Mouse (Mus musculus) kidney, embryonic 16.5 days (tissue): ENCODE measurements around the gene Pknox2. TPM values are rescaled to one million over a fixed set of nuclear protein-coding genes. Genes with fewer than 3 reads are reported as not detected.

Source experiments
- ATAC-seq: fragments of 200-750 bp; cut with Nextera tagmentation; 2 replicates; pipeline ENCODE4 v1.8.0; 2017; ENCODE audit warnings: moderate TSS enrichment; ENCODE audit not compliant: low FRiP score, low TSS enrichment
- H3K27ac ChIP-seq: fragments of 300-500 bp; sonication (generic); 2 replicates; pipeline ENCODE4 v1.5.1; 2014; ENCODE audit warnings: low read length
- H3K27me3 ChIP-seq: fragments of 300-500 bp; sonication (generic); 2 replicates; pipeline ENCODE4 v1.6.1; 2014; ENCODE audit warnings: low read length, control low read depth, mixed read lengths; ENCODE audit not compliant: insufficient read depth
- H3K36me3 ChIP-seq: fragments of 300-500 bp; sonication (generic); 2 replicates; pipeline ENCODE4 v1.6.1; 2014; ENCODE audit warnings: low read length, control low read depth, mixed read lengths; ENCODE audit not compliant: insufficient read depth
- H3K4me1 ChIP-seq: fragments of 300-500 bp; sonication (generic); 2 replicates; pipeline ENCODE4 v1.6.1; 2014; ENCODE audit warnings: low read length, control low read depth, mixed read lengths; ENCODE audit not compliant: insufficient read depth
- H3K4me2 ChIP-seq: fragments of 300-500 bp; sonication (generic); replicated peaks from 2 replicates; pipeline ENCODE4 v1.6.1; 2014; ENCODE audit warnings: low read depth, low read length
- H3K4me3 ChIP-seq: fragments of 300-500 bp; sonication (generic); 2 replicates; pipeline ENCODE4 v1.5.1; 2014; ENCODE audit warnings: mild to moderate bottlenecking, low read length
- H3K9ac ChIP-seq: fragments of 300-500 bp; sonication (generic); replicated peaks from 2 replicates; pipeline ENCODE4 v1.6.1; 2014; ENCODE audit warnings: low read length
- H3K9me3 ChIP-seq: fragments of 300-500 bp; sonication (generic); 2 replicates; pipeline ENCODE4 v1.6.1; 2016; ENCODE audit warnings: low read length, control low read depth
- WGBS: fragments of 180-500 bp; shearing (Covaris S2); extraction: QIAGEN DNeasy Blood & Tissue Kit; methylation state at CpG from one replicate; pipeline ENCODE4 v1.1.7; 2014; 5-methylcytosine and 5-hydroxymethylcytosine counted together
- polyA plus RNA-seq: library from polyadenylated mRNA; unstranded; fragments of >200 nt; fragmentation: Nextera tagmentation; extraction: Ambion mirVana; gene quantifications from 2 replicates; pipeline ENCODE4 v1.2.1, GENCODE M21; 2015

Pknox2 gene
- polyA plus RNA-seq, 1 experiment from 2014 or later: 11.0 TPM

DNA sequence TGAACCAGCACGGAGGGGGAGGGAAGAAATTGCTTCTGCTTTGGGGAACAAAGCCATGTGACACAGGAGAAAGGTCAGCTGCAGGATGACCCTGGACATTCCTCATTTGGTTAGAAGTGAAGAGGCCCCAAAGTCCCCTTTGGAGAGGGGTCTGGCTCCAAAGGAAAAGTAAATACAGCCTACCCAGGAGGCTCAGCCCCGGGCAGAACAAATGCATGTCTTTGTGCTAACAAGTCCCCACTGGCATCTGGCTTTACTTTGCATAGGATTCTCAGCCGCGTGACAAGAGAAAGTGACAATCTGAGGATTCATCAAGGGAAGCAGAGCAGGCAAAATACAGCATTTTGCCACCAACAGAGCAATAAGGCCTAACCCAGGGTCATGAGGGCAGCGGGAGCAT lies 54.1 kb downstream of the Pknox2 start:
- no peak for ATAC-seq
- no peak overlapping the region for H3K4me2 ChIP-seq
- WGBS: 9% methylated on average over 5 of the region's 5 CpGs
- H3K4me1 ChIP-seq: peaks cover 45% of the 10 kb centered on the region
- no peaks in the 10 kb centered on the region for H3K27me3 ChIP-seq
- H3K27ac ChIP-seq: peak overlapping the region; percentile 29; the same call in 1 of the 2 replicates
- 0 out of 2 replicates have a peak, but pooled peaks cover 4% of the 10 kb centered on the region for H3K9me3 ChIP-seq
- no peaks in the 10 kb centered on the region for H3K36me3 ChIP-seq
- H3K4me3 ChIP-seq: no peak overlapping the region
- H3K9ac ChIP-seq: no peak overlapping the region

- no peaks in the 10 kb centered on the region for H3K27me3 ChIP-seq
- no peaks in the 10 kb centered on the region for H3K36me3 ChIP-seq
- no peak overlapping the region for H3K4me2 ChIP-seq
- 26% methylated on average over 6 of the region's 6 CpGs for WGBS
- peak overlapping the region; percentile 57 for H3K27ac ChIP-seq
- H3K9me3 ChIP-seq: 0 out of 2 replicates have a peak, but pooled peaks cover 4% of the 10 kb centered on the region
- no peak overlapping the region for H3K4me3 ChIP-seq
- peaks cover 41% of the 10 kb centered on the region for H3K4me1 ChIP-seq
- H3K9ac ChIP-seq: no peak overlapping the region
- peak; percentile 85 for ATAC-seq
Measured at GRCm38 (mm10) chr9:37089894-37090652, 57.1 kb downstream of the Pknox2 start.

DNA sequence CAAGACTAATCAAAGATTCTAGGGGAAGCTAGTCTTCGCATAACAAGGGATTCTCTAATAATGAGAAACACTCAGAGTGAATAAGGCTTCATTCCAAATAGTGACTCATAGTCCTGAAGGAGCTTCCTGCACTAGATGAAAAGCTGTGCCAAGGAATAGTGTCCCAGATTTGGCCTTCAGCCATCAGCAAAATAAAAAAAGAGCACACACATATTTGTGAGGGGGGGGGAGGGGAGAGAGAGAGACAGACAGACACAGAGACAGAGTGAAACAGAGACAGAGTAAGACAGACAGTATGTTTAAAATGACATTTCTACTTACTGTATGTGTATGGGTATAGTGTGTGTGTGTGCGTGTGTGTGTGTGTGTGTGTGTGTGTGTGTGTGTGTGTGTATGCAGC lies 61.8 kb downstream of the Pknox2 start:
- no peak for ATAC-seq
- Histone ChIP-seq H3K36me3 (no peaks in the 10 kb centered on the region), H3K4me2 (no peak overlapping the region), H3K27ac (no peak overlapping the region), H3K9me3 (no peaks in the 10 kb centered on the region), H3K27me3 (no peaks in the 10 kb centered on the region), H3K4me1 (peaks cover 11% of the 10 kb centered on the region), H3K9ac (no peak overlapping the region), H3K4me3 (no peak overlapping the region)
- WGBS: 69% methylated on average over 2 of the region's 2 CpGs

GRCm38 (mm10) chr9:37082246-37082645 lies 65.0 kb downstream of the Pknox2 start:
- Histone ChIP-seq H3K4me1 (no peaks in the 10 kb centered on the region), H3K9me3 (no peaks in the 10 kb centered on the region), H3K36me3 (no peaks in the 10 kb centered on the region), H3K27ac (no peak overlapping the region), H3K4me3 (no peak overlapping the region), H3K9ac (no peak overlapping the region), H3K4me2 (no peak overlapping the region), H3K27me3 (peaks cover 5% of the 10 kb centered on the region; the same call in 1 of the 2 replicates)
- peak; percentile 83 for ATAC-seq
- WGBS: 73% methylated on average over 10 of the region's 10 CpGs

DNA sequence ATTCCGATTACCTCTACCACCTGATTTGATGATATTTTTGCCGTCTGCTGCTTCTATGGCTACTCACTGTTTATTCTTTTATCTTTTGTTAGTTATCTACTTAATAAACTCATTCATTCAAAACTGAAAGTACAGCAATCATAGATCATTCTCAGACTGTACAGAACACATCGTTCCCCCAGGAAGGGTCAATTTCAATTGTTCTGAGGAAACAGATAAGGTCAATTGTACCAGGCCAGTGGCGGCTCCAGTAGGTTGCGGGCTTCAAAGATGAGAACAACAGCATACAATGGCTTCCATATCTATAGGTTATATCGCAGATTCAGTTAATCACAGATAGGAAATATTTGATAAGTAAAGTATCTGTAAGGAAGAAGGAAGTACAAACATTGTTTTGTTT lies 66.9 kb downstream of the Pknox2 start:
- no peak overlapping the region for H3K4me3 ChIP-seq
- 83% methylated on average over 6 of the region's 6 CpGs for WGBS
- no peak overlapping the region for H3K9ac ChIP-seq
- no peak for ATAC-seq
- no peaks in the 10 kb centered on the region for H3K36me3 ChIP-seq
- peaks cover 5% of the 10 kb centered on the region; the same call in 1 of the 2 replicates for H3K27me3 ChIP-seq
- no peak overlapping the region for H3K4me2 ChIP-seq
- H3K4me1 ChIP-seq: peaks cover 12% of the 10 kb centered on the region
- H3K9me3 ChIP-seq: no peaks in the 10 kb centered on the region
- H3K27ac ChIP-seq: no peak overlapping the region

DNA sequence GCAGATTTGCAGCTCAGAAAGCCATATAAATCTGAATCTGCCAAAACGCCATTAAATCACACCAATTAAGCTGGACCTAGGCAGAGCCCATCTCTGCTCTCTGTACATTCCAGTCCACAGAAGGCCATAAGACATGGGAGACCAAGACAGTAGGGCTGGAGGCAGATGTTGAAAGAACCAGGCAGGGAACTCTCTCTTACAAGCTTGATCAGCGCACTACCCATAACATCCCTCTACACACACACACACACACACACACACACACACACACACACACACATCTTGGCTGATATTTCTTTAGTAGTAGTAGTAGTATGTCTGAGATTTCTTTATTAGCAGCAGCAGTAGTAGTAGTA lies 70.2 kb downstream of the Pknox2 start:
- 0 out of 2 replicates have a peak, but pooled peaks have one; percentile 53 for ATAC-seq
- Histone ChIP-seq H3K4me3 (no peak overlapping the region), H3K27ac (no peak overlapping the region), H3K9ac (no peak overlapping the region), H3K4me2 (no peak overlapping the region), H3K27me3 (peaks cover 5% of the 10 kb centered on the region; the same call in 1 of the 2 replicates), H3K9me3 (no peaks in the 10 kb centered on the region), H3K4me1 (peaks cover 16% of the 10 kb centered on the region), H3K36me3 (no peaks in the 10 kb centered on the region)
- WGBS: 41% methylated on average over 2 of the region's 2 CpGs

GRCm38 (mm10) chr9:37076386-37077062 lies 70.7 kb downstream of the Pknox2 start:
- no peak overlapping the region for H3K4me2 ChIP-seq

DNA sequence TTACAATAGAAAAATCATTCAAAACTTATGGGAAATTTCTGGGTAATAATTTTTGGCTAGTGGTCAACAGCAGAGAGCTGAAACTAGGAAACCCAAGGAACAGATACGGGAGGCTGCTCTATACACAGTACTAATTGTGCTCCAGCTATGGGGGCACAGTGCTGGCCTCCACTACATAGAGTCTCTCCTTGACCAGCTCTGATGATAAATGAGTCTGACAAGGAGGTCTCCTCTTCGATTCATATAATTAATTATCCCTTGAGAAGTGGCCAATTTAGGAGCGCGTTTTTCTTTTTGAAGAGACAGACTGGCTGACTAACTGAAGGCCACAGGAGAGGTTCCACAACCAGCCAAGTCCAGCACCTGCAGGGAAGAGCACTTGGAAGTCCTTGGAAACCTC lies 71.3 kb downstream of the Pknox2 start:
- Histone ChIP-seq H3K27me3 (peaks cover 5% of the 10 kb centered on the region; the same call in 1 of the 2 replicates), H3K4me1 (peaks cover 16% of the 10 kb centered on the region), H3K9ac (no peak overlapping the region), H3K4me3 (no peak overlapping the region), H3K9me3 (no peaks in the 10 kb centered on the region), H3K36me3 (no peaks in the 10 kb centered on the region), H3K4me2 (no peak overlapping the region), H3K27ac (no peak overlapping the region; the same call in 1 of the 2 replicates)
- 30% methylated on average over 4 of the region's 4 CpGs for WGBS
- ATAC-seq: no peak

More at GRCm38 (mm10) chr9:37076386-37077062, 70.7 kb downstream of the Pknox2 start:
- 0 out of 2 replicates have a peak, but pooled peaks have one; percentile 39 for ATAC-seq
- WGBS: 10% methylated on average over 15 of the region's 15 CpGs
- H3K9ac ChIP-seq: no peak overlapping the region
- H3K27me3 ChIP-seq: peaks cover 5% of the 10 kb centered on the region; the same call in 1 of the 2 replicates
- H3K4me1 ChIP-seq: peaks cover 16% of the 10 kb centered on the region
- H3K27ac ChIP-seq: no peak overlapping the region; the same call in 1 of the 2 replicates
- H3K9me3 ChIP-seq: no peaks in the 10 kb centered on the region
- H3K36me3 ChIP-seq: no peaks in the 10 kb centered on the region
- H3K4me3 ChIP-seq: no peak overlapping the region

- ATAC-seq: no peak
- no peaks in the 10 kb centered on the region for H3K9me3 ChIP-seq
- no peak overlapping the region for H3K4me3 ChIP-seq
- H3K27me3 ChIP-seq: no peaks in the 10 kb centered on the region
- WGBS: 94% methylated on average over 6 of the region's 6 CpGs
- H3K4me2 ChIP-seq: no peak overlapping the region
- no peak overlapping the region for H3K27ac ChIP-seq
- H3K4me1 ChIP-seq: no peaks in the 10 kb centered on the region
- H3K36me3 ChIP-seq: no peaks in the 10 kb centered on the region
- no peak overlapping the region for H3K9ac ChIP-seq
Measured at GRCm38 (mm10) chr9:37069391-37070312, 77.6 kb downstream of the Pknox2 start.
